Mouse (Mus musculus) urinary bladder, postnatal 10 days (tissue): ENCODE results near the gene Stra6l.

Source experiments
- DNase-seq: peaks from one replicate; pipeline ENCODE4 v3.0.0; 2022; ENCODE audit warnings: low spot score

Stra6l gene

DNA sequence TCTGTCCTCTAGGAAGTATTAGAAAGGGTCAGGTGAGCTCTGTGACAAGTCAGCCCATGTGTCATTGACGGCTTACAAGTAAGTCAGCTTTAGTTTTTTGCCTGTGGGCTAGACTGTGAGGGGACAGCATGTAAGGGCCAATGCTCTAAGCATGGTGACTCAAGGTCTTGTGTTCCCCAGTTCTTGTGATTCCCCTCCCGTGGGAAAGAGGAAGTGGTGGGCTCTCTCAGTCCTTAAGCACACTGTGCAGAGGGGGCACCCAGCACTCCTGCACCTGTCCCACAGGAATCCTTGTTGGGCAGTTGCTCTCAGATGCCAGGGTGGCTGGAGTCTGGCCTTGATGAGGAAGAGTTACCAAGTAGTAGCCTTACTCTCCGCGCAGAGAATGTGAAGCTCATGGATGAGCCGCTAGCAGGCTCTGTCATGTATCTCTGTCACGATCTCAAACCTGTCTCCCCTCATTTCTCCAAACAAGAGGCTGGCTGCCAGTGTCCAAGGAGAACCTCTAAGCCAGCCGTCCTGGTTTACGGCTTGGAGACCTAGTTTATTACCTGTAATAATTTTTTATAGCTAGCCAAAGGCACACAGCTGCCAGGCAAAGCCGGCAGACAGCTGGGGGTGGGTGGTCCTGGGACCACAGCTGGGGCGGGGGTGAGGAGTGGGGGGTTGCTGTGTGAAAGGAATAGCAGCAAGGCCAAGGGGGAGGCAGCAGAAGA is at the start of gene Stra6l:
Gene Stra6l, plus strand, starts transcription at position 556 of the 716 bp plus-strand sequence.
- no peak for DNase-seq

- peak; percentile 36 for DNase-seq
Measured at GRCm38 (mm10) chr4:45798964-45799363, 49.5 kb upstream of the Stra6l start, which contains the start of gene Aldh1b1. Gene Aldh1b1, plus strand, starts transcription at chr4:45799022.

DNA sequence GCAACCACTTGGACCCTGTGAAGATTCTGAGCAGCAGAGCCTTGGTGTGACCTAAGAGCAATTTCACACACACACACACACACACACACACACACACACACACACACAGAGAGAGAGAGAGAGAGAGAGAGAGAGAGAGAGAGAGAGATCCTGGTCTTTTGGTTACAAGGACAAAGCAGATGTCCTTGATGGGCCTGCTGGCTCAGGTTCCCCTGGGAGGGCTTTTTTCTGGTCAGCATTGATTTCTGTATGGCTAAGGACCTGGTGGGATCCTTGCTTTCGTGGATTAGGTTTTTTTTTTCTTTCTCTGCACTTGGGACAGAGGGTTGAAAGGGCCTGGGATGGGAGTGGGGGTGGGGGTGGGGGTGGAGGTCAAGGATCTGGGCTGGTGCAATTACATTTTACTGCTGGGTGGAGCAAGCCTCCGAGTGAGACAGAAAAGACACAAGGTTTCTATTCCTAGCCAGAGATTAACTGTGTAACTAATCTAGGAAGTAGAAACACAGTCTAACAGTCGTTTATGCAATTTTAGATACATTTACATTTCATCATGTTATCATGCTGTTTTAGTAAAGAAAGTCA is 48.4 kb upstream of the Stra6l start:
- DNase-seq: no peak

GRCm38 (mm10) chr4:45802900-45803299 is 45.6 kb upstream of the Stra6l start:
- no peak for DNase-seq

DNA sequence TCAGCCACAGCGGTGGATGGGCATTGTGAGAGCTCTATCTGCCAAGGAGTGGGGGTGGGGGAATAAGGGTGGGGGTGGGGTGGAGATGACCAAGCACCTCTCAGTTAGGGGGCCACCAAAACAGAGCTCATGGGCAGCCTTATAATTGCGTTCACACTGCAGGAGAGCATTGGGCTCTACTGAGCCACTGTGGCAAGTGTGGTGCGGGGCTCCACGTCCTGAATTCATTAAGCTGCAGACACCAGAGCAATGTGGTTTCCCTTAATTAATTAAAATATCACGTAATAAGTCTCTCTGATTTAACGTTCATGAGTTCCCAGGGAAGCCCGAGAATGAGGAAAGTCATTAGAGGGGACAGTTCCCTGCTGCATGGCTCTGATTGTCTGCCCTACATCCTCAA is 40.4 kb upstream of the Stra6l start:
- DNase-seq: no peak

DNA sequence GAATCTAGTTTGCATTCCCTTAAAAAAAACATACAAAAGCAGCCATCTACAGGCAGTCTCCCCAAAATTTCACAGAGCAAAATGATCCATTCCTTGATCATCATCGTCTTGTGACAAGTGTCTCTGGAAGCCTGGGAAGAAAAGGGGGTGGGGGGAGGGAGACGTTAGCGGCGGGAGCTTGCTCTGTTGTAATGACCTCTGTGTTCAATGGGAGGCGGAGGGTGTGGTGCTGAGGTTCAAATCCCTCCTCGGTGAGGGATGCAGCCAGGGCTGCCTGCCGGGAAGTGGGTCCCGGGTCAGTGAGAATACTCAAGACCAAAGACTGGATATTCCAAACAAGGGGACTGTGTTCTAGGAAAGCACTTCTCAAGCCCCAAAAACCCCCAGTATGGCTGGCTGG is 37.2 kb upstream of the Stra6l start:
- DNase-seq: no peak

DNA sequence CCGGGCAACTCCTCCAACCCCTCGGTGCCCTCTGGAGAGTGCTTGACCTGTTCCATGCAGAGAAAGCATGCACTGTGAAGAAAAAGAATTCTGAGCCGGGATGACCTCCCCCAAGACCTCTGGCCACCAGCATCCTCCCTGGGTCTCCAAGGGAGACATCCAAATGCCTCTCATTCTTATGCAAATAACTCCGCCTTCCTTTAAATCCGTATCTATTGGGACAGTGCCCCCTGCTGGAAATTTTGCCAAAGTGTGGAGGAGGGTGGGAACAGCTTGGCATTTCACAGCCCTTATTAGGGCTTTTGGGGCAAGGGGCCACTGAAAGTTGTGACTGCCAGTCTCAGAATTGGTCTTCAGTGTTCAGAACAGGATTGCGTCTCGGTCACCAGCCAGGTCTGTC is 32.9 kb upstream of the Stra6l start:
- no peak for DNase-seq

DNA sequence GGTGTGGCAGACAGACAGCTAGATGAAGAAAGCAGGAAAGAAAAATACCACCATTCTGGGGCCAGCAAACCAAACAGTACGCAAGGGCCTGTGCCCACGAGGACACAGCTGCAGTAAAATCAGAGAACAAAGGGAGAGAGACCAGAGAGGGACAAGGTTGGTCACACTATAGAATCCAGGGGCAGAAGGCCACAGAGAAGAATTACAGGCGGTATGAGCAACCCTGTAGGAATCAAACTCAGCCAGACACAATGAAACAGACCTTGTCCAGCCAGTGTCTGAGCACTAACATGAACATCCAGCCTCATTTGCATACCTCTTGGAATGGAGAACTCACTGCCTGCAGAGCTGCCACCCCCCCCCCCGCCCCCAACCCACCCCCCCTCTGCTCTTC is 29.7 kb upstream of the Stra6l start:
- no peak for DNase-seq

DNA sequence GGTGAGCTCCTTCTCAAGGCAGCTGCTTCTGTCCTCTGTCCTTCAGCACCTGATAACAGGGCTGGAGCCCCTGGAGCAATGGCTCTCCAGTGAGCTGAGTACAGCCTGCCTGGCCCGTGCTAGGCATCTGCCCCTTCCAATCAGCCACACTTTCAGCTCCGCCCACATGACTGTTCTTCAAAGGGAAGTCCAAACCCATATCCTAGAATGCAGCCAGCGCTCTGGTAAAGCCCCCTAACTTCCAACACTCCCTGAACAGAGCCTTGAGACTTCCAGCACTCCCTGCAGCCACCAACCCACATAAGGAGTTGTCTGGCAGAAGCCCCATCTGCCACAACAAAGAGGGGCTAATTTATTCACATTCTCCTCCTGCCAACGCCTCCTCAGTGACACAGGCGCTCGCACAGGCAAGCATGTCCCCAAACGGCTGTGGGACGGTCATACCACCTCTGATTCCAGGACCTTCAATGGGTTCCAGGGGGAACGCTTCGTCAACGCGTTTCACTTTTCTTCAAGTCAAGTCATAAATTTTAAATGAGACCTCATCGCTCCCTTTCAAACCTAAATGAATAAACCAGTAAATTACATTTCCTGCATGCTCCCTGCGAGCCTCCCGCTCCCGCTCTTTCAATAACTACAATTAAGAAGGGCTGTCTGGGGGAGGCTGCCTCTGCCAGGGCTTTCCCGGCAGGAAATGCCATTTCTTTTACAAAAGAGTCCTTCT is 29.1 kb upstream of the Stra6l start:
- DNase-seq: no peak

DNA sequence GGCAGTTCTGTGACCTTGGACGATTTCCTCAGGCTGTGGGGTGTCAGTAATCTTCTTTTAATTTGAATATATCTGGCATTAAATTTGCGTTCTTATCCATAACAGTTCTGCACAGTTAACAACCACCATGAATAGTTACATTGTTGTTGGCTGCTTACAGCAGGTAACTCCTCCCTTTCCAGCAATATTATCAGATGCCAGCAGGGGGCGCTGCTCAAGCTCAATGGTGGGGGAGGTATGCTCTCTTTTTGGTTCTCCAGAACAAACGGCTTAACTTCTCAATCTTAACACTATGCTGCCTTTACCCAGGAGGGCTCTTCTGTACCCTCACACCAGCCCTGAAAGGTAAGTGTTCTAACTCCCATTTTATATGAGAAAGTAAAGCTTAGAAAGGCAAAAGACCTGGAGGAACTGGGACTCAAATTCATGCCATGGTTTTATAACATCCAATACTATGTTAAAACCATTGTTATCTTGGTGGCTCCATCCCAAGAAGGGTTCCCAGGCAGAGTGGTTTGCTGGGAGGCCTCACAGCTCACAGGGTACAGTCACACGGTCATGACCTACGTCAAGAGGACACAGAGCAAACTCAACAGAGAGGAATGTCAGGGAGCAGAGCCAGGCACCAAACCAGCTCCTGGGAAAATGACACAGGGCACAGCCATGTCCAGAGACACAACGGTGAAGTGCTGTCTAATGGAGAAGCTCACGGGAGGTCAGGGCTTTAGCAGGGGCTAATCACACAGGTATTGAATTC is 28.2 kb upstream of the Stra6l start:
- no peak for DNase-seq

DNA sequence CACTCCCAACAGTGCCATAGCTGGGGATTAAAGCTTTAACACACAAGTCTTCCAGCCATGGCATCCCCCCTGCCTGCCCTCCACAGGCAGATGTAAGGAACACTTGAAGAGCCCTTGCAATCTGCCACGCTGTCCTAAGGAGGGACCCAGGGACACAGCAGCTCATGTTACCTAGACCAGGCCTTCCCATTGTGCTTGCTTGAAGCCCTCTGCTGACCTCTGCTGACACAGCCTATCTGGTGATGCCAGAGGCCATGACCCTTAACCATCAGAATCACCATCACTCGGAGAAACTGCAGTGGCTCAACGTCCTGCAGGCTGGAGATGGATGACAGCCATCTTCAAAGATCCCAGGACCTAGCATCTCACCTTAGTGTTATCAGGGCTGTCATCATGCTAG is 26.5 kb upstream of the Stra6l start:
- no peak for DNase-seq

GRCm38 (mm10) chr4:45822781-45823575 is 25.5 kb upstream of the Stra6l start:
- no peak for DNase-seq

GRCm38 (mm10) chr4:45824049-45824760 is 24.3 kb upstream of the Stra6l start:
- no peak for DNase-seq

GRCm38 (mm10) chr4:45824761-45825556 is 23.5 kb upstream of the Stra6l start:
- DNase-seq: no peak

DNA sequence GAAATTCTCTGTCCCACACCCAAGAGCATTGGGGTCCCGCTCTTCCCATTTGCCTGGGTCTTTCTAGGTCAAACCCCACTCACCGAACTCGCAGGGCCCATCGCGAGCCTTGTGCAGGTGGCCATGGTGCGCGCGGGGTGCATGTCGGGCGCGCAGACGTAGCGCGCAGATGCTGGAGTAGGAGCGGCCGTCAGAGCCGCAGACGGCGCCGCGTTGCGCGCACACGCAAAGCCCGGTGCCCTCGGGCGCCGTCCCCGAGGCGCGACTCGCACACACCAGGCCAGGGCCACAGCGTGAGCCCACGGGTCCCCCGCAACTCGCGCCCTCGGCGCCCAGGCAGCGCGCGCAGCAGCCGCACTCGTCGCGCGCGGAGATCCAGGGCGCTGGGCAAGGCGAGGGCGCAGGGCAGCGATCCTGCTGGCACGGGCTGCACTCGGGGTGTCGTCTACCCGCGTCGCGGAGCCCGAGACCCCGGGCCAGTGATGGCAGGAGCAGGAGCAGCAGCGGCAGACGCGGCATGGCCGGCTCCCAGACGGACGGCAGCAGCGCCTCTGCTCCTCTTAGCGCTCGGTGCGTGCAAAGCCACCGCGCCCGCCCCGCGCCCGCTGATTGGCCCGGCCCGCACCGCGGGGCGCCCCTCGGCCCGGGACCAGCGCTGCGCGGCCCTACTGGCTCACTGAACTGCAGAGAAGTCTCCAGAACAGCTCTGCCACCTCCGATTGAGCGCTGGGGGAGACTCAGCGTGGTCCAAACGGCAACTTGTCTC is 22.0 kb upstream of the Stra6l start, which contains the start of gene Igfbpl1:
Gene Igfbpl1, minus strand, starts transcription at position 649 of the 766 bp plus-strand sequence.
- DNase-seq: no peak

DNA sequence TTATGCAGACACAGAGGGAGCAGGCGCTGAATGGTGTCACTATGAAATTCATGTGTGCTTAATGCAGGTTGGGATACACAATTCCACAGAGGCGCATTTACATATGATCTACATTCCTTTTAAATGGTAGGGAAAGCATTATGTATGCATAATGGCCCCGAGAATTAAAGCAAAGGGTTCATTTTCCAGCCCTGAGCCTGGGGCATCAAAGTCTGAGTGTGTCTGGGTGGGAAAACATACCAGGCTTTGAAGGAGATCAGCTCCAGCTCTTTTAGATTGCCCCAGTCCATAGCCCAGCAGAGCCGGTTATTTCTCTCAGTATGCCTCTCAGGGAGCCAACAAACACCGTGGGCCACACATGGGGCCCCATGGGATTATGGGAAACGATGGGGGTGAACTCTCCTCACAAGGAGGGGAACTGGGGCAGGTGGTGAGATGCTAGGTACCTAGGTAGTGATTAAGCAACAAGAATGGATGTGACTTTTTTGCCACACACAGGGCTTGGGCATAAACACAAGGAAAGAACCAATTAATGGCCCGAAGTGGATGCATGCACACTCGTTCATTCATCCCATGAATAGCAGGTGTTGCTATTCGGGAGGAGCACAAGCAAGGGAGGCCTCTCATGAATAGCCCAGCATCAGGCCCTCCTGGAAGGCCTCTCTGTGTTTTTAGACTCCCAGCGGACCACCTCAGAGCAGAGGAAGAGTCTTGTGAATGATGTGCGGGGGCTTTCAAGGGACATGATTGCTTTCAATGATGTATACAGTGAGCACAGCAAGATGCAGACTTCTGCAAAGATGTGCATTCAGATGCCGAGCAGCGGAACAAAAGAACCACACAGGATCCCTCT is 18.3 kb upstream of the Stra6l start:
- DNase-seq: no peak

- no peak for DNase-seq
Measured at GRCm38 (mm10) chr4:45831996-45832395, 16.5 kb upstream of the Stra6l start.

DNA sequence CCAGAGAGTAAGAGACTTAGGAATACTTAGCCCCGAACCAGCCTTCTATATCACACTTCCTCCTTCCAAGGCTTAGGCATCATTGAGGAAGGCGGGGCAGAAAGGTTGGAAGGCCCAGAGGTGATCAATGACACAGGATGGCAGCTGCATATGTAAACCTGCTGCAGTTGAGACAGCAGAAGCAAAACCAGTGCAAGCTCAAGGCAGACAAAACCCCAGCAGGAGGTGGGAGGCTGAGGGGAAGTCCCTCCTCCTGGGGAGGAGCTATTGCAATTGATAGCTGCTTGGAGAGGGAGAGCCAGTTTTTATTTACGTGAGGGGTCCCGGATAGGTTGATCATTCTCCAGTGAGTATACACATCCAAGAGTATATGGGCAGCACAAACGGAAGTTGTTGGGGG is 15.0 kb upstream of the Stra6l start:
- DNase-seq: no peak
